Mouse (Mus musculus) hindbrain, embryonic 15.5 days (tissue): ENCODE data around the gene Arid5b. TPM values are rescaled to one million over a fixed set of nuclear protein-coding genes. Genes with fewer than 3 reads are reported as not detected.

Experiments
- ATAC-seq: fragments of 200-750 bp; cut with Nextera tagmentation; 2 replicates; pipeline ENCODE4 v1.8.0; 2017; ENCODE audit warnings: low read depth, moderate number of reproducible peaks, moderate TSS enrichment; ENCODE audit not compliant: low FRiP score
- H3K27ac ChIP-seq: fragments of 300-500 bp; sonication (generic); replicated peaks from 2 replicates; pipeline ENCODE4 v1.5.1; 2015; ENCODE audit warnings: mild to moderate bottlenecking, inconsistent platforms
- H3K27me3 ChIP-seq: fragments of 300-500 bp; sonication (generic); 2 replicates; pipeline ENCODE4 v1.6.1; 2015; ENCODE audit warnings: control low read depth, inconsistent platforms
- H3K36me3 ChIP-seq: fragments of 300-500 bp; sonication (generic); 2 replicates; pipeline ENCODE4 v1.6.1; 2015; ENCODE audit warnings: control low read depth, inconsistent platforms
- H3K4me1 ChIP-seq: fragments of 300-500 bp; sonication (generic); replicated peaks from 2 replicates; pipeline ENCODE4 v1.6.1; 2015; ENCODE audit warnings: control low read depth, inconsistent platforms
- H3K4me2 ChIP-seq: fragments of 300-500 bp; sonication (generic); 2 replicates; pipeline ENCODE4 v1.6.1; 2015; ENCODE audit warnings: moderate library complexity, mild to moderate bottlenecking, inconsistent platforms
- H3K4me3 ChIP-seq: fragments of 300-500 bp; sonication (generic); 2 replicates; pipeline ENCODE4 v1.5.1; 2015; ENCODE audit warnings: mild to moderate bottlenecking, inconsistent platforms
- H3K9ac ChIP-seq: fragments of 300-500 bp; sonication (generic); 2 replicates; pipeline ENCODE4 v1.6.1; 2015; ENCODE audit warnings: inconsistent platforms
- H3K9me3 ChIP-seq: fragments of 300-500 bp; sonication (generic); 2 replicates; pipeline ENCODE4 v1.6.1; 2016; ENCODE audit warnings: control low read depth, inconsistent platforms
- WGBS: fragments of 180-500 bp; shearing (Covaris S2); methylation state at CpG from one replicate; pipeline ENCODE4 v1.1.7; 2015; 5-methylcytosine and 5-hydroxymethylcytosine counted together
- polyA plus RNA-seq: library from polyadenylated mRNA; unstranded; fragments of >200 nt; fragmentation: Nextera tagmentation; extraction: Ambion mirVana; gene quantifications from 2 replicates; pipeline ENCODE4 v1.2.1, GENCODE M21; 2015

Arid5b gene
- polyA plus RNA-seq, 1 experiment from 2014 or later, result 17.4 TPM

DNA sequence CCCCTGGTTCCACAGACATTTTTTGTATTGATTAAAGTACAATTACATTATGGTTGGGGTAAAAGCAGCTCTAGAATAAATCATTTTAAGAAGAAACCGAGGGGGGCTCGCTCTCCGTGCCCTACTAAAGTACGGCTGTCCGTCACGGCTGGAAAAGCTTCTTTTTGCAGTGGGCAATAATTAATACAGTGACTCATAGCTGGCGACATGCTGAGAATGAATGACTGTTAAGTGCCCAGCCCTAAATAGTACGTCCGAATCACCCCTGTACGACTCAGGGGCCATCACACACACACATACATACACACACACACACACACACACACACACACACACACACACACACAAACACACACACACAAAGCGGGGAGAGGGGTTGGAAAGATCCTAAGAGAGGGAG, 75.2 kb downstream of the Arid5b start:
- Histone ChIP-seq H3K4me2 (no peak overlapping the region), H3K27me3 (no peaks in the 10 kb centered on the region), H3K36me3 (peaks cover 6% of the 10 kb centered on the region; the same call in 1 of the 2 replicates), H3K9me3 (no peaks in the 10 kb centered on the region), H3K9ac (no peak overlapping the region), H3K27ac (no peak overlapping the region), H3K4me3 (no peak overlapping the region), H3K4me1 (peaks cover 7% of the 10 kb centered on the region)
- no peak for ATAC-seq
- WGBS, result 45% methylated on average over 11 of the region's 11 CpGs

DNA sequence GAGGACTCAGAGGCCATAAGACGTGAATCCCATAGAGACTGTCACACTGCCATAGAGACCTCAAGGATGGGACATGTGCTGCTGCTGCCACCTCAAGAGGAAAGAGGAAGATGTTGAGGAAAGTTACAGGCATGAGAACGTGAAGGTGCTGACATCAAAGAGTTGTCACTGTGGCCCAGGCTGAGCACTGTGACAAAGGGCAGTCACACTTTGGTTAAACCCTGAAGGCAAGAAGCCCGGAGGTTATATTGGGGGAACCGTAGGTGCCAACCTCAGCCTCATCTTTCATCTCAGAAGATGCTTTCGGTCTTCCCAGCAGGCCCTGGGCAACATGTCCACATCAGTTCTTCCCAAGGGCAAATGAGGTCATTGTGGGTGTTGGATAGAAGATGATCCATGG, 79.1 kb downstream of the Arid5b start:
- WGBS, result 93% methylated on average over 5 of the region's 5 CpGs
- Histone ChIP-seq H3K4me3 (no peak overlapping the region), H3K9ac (no peak overlapping the region), H3K27ac (no peak overlapping the region), H3K36me3 (peaks cover 6% of the 10 kb centered on the region; the same call in 1 of the 2 replicates), H3K4me1 (no peaks in the 10 kb centered on the region), H3K27me3 (no peaks in the 10 kb centered on the region), H3K4me2 (no peak overlapping the region), H3K9me3 (no peaks in the 10 kb centered on the region)
- no peak for ATAC-seq

- H3K36me3 ChIP-seq, result no peaks in the 10 kb centered on the region
- no peak overlapping the region for H3K4me3 ChIP-seq
- no peaks in the 10 kb centered on the region for H3K27me3 ChIP-seq
- H3K4me1 ChIP-seq, result peaks cover 22% of the 10 kb centered on the region
- no peak overlapping the region for H3K4me2 ChIP-seq
- H3K9ac ChIP-seq, result no peak overlapping the region
- no peak for ATAC-seq
- H3K9me3 ChIP-seq, result no peaks in the 10 kb centered on the region
- no peak overlapping the region for H3K27ac ChIP-seq
- 71% methylated on average over 9 of the region's 9 CpGs for WGBS
Observed at GRCm38 (mm10) chr10:68196324-68196723, 82.2 kb downstream of the Arid5b start.

GRCm38 (mm10) chr10:68193561-68193960, 85.0 kb downstream of the Arid5b start:
- 30% methylated on average over 3 of the region's 3 CpGs for WGBS
- H3K36me3 ChIP-seq, result no peaks in the 10 kb centered on the region
- no peaks in the 10 kb centered on the region for H3K9me3 ChIP-seq
- no peak overlapping the region for H3K4me3 ChIP-seq
- H3K4me2 ChIP-seq, result no peak overlapping the region
- no peak overlapping the region for H3K9ac ChIP-seq
- no peak for ATAC-seq
- no peaks in the 10 kb centered on the region for H3K27me3 ChIP-seq
- peak overlapping the region; percentile 27; the same call in 1 of the 2 replicates for H3K27ac ChIP-seq
- peaks cover 22% of the 10 kb centered on the region for H3K4me1 ChIP-seq

DNA sequence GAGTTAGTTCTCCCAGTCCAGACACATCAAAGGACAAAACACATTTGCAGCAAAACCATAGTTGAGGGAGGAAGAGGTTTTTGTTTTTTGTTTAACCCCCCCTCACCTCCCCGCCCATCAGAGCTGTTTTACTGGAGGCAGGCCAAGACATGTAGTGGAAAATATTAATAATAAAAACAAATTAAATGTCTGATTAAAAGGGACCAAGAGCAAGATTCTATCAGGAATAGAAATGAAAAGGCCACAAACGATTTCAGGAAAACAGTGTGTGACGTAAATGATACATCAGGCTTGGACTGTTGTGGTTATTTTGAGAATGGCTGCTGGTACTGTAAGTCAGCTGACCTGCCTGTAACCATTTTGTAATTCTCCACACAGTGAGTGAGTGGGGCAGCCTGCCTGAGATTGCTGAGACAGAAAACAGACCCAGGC, 85.7 kb downstream of the Arid5b start:
- Histone ChIP-seq H3K4me1 (peaks cover 22% of the 10 kb centered on the region), H3K4me3 (no peak overlapping the region), H3K9me3 (no peaks in the 10 kb centered on the region), H3K36me3 (no peaks in the 10 kb centered on the region), H3K27ac (peak overlapping the region; percentile 64), H3K4me2 (no peak overlapping the region), H3K9ac (no peak overlapping the region), H3K27me3 (no peaks in the 10 kb centered on the region)
- 23% methylated on average over 3 of the region's 3 CpGs for WGBS
- 0 out of 2 replicates have a peak, but pooled peaks have one; percentile 71 for ATAC-seq

DNA sequence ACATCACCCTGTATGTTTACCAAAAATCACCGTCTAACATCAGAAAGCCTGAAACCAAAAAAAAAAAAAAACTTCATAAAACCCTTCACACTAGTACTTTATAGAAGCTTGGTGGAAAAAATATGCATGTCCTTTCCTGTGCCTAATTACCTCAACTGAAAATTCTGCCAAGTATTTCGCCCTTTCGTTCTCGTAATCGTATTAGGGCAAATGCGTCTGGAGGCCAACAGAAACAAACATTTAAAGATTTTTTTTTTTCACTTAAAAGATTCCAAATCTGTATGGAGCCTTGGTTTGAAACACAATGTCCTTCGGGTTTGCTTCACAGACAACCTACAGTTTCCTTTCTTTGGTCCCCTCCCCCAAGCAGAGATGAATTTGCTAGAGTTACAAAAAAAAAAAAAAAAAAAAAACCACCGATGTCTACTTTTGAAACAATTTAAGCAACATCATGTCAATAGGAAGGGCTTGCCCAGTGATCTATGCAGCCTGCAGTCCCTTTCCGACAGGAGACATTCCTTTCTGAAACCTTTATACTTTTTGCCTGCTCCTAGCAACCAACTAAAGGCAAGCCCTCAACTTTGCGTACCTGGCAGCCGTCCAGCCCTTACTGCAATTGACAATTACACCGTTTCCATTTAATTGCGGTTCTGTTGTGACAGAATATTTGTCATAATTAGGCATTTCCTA, 86.7 kb downstream of the Arid5b start:
- H3K4me2 ChIP-seq, result peak overlapping the region; percentile 42
- H3K27ac ChIP-seq, result peak overlapping the region; percentile 67
- H3K27me3 ChIP-seq, result no peaks in the 10 kb centered on the region
- peak overlapping the region; percentile 16; the same call in 1 of the 2 replicates for H3K4me3 ChIP-seq
- no peak overlapping the region for H3K9ac ChIP-seq
- no peaks in the 10 kb centered on the region for H3K36me3 ChIP-seq
- ATAC-seq, result no peak
- 18% methylated on average over 13 of the region's 13 CpGs for WGBS
- H3K9me3 ChIP-seq, result no peaks in the 10 kb centered on the region
- peaks cover 22% of the 10 kb centered on the region for H3K4me1 ChIP-seq

GRCm38 (mm10) chr10:68191146-68191545, 87.4 kb downstream of the Arid5b start:
- Histone ChIP-seq H3K9ac (no peak overlapping the region), H3K9me3 (no peaks in the 10 kb centered on the region), H3K27ac (0 out of 2 replicates have a peak overlapping the region, but pooled peaks have one; percentile 67), H3K4me1 (peaks cover 22% of the 10 kb centered on the region), H3K4me3 (0 out of 2 replicates have a peak overlapping the region, but pooled peaks have one; percentile 16), H3K4me2 (peak overlapping the region; percentile 42), H3K27me3 (no peaks in the 10 kb centered on the region), H3K36me3 (no peaks in the 10 kb centered on the region)
- WGBS, result 17% methylated on average over 7 of the region's 8 CpGs
- no peak for ATAC-seq

DNA sequence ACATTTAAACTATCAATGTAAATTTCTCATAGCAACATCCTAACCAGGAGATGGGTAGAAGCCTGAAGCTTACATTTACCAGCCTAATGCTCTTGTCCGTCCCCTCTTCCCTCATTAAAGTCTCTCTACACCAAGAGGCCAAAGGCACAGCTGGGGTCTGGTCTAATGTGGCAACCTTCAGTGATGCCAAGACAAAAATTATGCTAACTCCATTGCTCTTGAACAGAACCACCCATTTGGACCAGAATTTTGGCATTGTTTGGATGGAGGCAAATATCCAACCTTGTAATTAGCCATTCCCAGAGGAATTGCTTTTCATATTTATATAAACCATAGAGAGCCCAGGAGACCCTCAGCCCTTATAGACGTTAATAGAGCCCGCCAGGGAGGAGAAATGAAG, 88.7 kb downstream of the Arid5b start:
- no peak for ATAC-seq
- H3K4me2 ChIP-seq, result no peak overlapping the region
- H3K27me3 ChIP-seq, result no peaks in the 10 kb centered on the region
- no peak overlapping the region for H3K4me3 ChIP-seq
- WGBS, result 56% methylated on average over 3 of the region's 3 CpGs
- H3K4me1 ChIP-seq, result peaks cover 22% of the 10 kb centered on the region
- H3K27ac ChIP-seq, result no peak overlapping the region
- H3K9ac ChIP-seq, result no peak overlapping the region
- H3K36me3 ChIP-seq, result 0 out of 2 replicates have a peak, but pooled peaks cover 3% of the 10 kb centered on the region
- H3K9me3 ChIP-seq, result no peaks in the 10 kb centered on the region

DNA sequence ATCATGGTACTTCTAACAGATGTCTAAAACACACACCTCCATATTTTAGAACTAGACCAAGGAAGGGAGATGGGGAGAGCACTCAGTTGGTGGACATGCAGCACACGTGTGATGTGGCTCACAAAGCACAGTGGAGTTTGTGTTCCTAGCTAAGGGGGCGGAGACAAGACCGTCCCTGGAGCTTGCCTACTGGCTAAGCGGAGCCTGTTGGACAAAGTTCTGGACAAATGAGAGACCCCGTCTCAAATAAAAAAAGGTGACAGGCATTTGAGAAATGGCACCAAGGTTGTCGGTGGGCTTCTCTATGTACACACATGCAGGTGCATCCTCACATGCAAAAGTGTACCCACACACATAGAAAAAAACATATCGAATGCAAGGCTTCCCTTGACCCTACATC, 95.4 kb downstream of the Arid5b start:
- 93% methylated on average over 7 of the region's 7 CpGs for WGBS
- no peak for ATAC-seq
- H3K27ac ChIP-seq, result no peak overlapping the region

DNA sequence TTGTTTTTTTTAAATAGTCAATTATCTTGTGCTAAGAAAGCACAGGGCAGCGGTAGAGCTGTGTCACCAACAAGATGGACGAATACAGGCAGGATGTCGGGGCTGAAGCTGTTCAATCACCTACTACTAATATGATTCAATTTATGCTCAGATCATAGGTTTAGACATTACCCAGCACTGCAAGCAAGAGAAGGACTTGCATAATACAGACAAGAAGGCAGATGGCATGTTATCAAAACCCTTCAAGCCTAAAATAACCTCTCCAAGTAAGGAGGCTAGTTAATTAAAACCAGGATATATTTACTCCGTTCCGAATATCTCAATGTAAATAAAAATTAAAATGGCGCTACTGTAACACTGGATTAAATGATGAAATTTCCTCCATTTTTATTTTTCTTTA, 96.3 kb downstream of the Arid5b start:
- no peak overlapping the region for H3K9ac ChIP-seq
- H3K36me3 ChIP-seq, result 0 out of 2 replicates have a peak, but pooled peaks cover 3% of the 10 kb centered on the region
- H3K27me3 ChIP-seq, result no peaks in the 10 kb centered on the region
- no peak overlapping the region for H3K4me2 ChIP-seq
- H3K27ac ChIP-seq, result no peak overlapping the region
- WGBS, result 61% methylated on average over 6 of the region's 6 CpGs
- H3K4me3 ChIP-seq, result no peak overlapping the region
- no peaks in the 10 kb centered on the region for H3K4me1 ChIP-seq
- ATAC-seq, result no peak
- H3K9me3 ChIP-seq, result no peaks in the 10 kb centered on the region

More for the DNA sequence above, 95.4 kb downstream of the Arid5b start:
- Histone ChIP-seq H3K9ac (no peak overlapping the region), H3K36me3 (0 out of 2 replicates have a peak, but pooled peaks cover 3% of the 10 kb centered on the region), H3K9me3 (no peaks in the 10 kb centered on the region), H3K4me1 (no peaks in the 10 kb centered on the region), H3K27me3 (no peaks in the 10 kb centered on the region), H3K4me3 (no peak overlapping the region), H3K4me2 (no peak overlapping the region)

GRCm38 (mm10) chr10:68181156-68181555, 97.4 kb downstream of the Arid5b start:
- WGBS, result 95% methylated on average over 10 of the region's 10 CpGs
- Histone ChIP-seq H3K27ac (no peak overlapping the region), H3K9ac (no peak overlapping the region), H3K27me3 (no peaks in the 10 kb centered on the region), H3K4me2 (no peak overlapping the region), H3K4me3 (no peak overlapping the region), H3K4me1 (no peaks in the 10 kb centered on the region), H3K36me3 (0 out of 2 replicates have a peak, but pooled peaks cover 3% of the 10 kb centered on the region), H3K9me3 (no peaks in the 10 kb centered on the region)
- ATAC-seq, result no peak

GRCm38 (mm10) chr10:68180721-68181120, 97.8 kb downstream of the Arid5b start:
- no peaks in the 10 kb centered on the region for H3K9me3 ChIP-seq
- no peak overlapping the region for H3K27ac ChIP-seq
- 0 out of 2 replicates have a peak, but pooled peaks cover 1% of the 10 kb centered on the region for H3K36me3 ChIP-seq
- no peak overlapping the region for H3K4me2 ChIP-seq
- 90% methylated on average over 7 of the region's 7 CpGs for WGBS
- no peak overlapping the region for H3K9ac ChIP-seq
- ATAC-seq, result no peak
- no peaks in the 10 kb centered on the region for H3K4me1 ChIP-seq
- no peak overlapping the region for H3K4me3 ChIP-seq
- no peaks in the 10 kb centered on the region for H3K27me3 ChIP-seq
